Mouse (Mus musculus) kidney, adult 2 months (tissue): Measurements from ENCODE around the gene Gm28635.

ENCODE experiments used
- CTCF ChIP-seq: fragments of 200-500 bp; conservative IDR thresholded peaks from 2 replicates; pipeline ENCODE4 v1.5.1; 2011; ENCODE audit warnings: low read depth, mild to moderate bottlenecking, control low read depth, low read length, moderate library complexity, mixed read lengths; ENCODE audit not compliant: insufficient read depth, insufficient read length
- POLR2A ChIP-seq: fragments of 200-500 bp; IDR thresholded peaks from one replicate; pipeline ENCODE4 v1.6.1; 2011; ENCODE audit warnings: low read depth, low read length, control low read depth

- TF ChIP-seq CTCF (no peak), POLR2A (no peak)
These were observed 26.5 kb upstream of the Gm28635 start for GRCm38 (mm10) chr2:84704329-84704728.
